Mouse (Mus musculus): ENCODE data around the gene Ltf.

Ltf gene

GRCm38 (mm10) chr9:111039966-111040365 lies 20.9 kb downstream of the Ltf start:
- no peak for DNase-seq (ENCODE audit: low spot score)

DNA sequence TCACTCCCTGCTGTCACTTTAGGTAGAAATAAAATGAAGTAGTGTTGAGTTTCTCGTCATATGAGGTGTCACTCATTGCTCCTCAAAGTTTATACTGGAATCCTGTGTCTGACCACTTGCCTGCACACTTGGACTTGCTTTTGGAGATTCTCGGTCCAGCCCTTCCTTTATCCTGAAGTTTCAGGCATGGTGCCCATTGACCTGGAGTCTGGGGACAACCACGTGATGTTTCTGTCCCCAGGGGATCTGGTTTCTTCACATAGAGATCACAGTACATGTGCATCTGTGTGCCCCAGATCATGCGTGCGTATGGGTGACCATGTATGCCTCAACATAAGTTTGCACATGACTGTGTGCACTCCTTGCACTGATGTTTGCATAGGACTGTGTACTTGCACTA lies 23.2 kb downstream of the Ltf start:
- DNase-seq (ENCODE audit: low spot score): no peak

- DNase-seq (ENCODE audit: low spot score): no peak
Observed at GRCm38 (mm10) chr9:111046222-111046621, 27.2 kb downstream of the Ltf start.

DNA sequence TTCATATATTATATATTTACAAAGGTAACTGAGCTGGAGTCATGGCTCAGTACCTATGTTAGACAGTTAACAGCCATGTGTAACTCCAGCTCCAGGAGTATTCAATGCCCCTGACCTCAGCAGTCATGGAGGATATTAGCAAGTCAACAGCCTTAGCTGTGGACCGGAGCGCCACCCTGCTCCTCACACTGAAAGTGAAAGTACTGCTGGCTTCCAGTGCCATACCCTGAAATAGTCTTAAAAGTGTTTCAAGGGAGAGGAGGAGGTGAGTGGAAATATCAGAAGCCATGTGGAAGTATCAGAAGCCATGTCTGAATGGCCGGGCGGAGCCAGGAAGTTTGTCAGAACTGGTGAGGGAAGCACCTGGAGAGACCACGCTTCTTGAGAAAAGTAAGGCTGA lies 28.2 kb downstream of the Ltf start:
- DNase-seq (ENCODE audit: low spot score): no peak

GRCm38 (mm10) chr9:111048452-111048851 lies 29.4 kb downstream of the Ltf start:
- DNase-seq (ENCODE audit: low spot score): no peak

DNA sequence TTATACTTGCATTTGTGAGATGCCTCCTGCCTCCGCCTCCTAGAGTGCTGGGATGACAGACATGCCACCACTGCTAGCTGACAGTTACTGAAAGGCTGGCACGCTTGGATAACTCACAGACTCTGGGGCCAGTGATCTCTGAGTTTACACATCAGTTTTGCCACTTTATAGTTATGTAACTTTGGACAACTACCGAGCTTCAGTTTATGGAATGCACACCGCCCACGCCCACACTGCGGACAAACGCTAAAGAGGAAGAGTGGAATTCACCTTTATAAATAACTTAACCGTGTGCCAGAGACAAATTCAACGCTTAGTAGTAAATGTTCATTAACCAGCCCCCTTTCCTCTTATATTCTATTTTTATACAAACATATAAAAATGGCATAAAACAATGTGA lies 35.9 kb downstream of the Ltf start:
- DNase-seq (ENCODE audit: low spot score): no peak

DNA sequence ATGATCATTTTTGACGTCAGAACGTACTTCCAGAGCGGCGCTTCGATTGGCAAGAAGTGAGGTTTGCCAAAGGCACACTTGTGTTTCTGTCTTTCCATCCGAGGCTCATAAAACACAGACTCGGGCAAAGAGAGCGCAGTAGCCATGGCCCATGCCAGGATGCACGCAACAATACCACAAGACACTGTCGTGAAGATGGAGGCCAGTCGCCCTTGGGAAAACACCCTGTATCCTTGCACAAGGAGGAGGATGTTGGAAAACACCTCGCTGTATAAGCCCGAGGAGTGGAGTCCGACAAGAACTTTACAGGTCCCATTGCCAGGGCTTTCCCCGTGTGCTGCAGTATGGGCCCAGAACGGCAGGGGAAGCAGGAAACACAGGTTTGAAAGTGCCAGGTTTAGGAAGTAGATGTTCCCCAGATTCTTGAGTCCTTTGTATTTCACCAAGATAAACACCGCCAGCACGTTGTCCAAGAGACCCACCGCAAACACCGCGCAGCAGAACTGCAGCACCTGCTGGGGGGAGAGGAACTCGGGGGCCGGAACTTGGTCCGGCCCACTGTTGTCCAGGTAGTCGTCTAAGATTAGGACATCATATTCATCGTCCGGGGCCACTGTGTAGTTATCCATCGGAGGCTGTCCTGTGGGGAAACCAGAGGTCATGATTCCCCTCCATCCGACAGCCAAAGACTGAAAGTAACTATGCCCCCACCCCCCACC lies 36.9 kb downstream of the Ltf start:
- no peak for DNase-seq (ENCODE audit: low spot score)

GRCm38 (mm10) chr9:111056519-111056797 lies 37.4 kb downstream of the Ltf start:
- DNase-seq (ENCODE audit: low spot score): no peak

- DNase-seq (ENCODE audit: low spot score): no peak
Observed at GRCm38 (mm10) chr9:111056798-111057543, 37.9 kb downstream of the Ltf start, which contains the start of gene Ccrl2. Gene Ccrl2 (minus strand): TSS chr9:111057519.

DNA sequence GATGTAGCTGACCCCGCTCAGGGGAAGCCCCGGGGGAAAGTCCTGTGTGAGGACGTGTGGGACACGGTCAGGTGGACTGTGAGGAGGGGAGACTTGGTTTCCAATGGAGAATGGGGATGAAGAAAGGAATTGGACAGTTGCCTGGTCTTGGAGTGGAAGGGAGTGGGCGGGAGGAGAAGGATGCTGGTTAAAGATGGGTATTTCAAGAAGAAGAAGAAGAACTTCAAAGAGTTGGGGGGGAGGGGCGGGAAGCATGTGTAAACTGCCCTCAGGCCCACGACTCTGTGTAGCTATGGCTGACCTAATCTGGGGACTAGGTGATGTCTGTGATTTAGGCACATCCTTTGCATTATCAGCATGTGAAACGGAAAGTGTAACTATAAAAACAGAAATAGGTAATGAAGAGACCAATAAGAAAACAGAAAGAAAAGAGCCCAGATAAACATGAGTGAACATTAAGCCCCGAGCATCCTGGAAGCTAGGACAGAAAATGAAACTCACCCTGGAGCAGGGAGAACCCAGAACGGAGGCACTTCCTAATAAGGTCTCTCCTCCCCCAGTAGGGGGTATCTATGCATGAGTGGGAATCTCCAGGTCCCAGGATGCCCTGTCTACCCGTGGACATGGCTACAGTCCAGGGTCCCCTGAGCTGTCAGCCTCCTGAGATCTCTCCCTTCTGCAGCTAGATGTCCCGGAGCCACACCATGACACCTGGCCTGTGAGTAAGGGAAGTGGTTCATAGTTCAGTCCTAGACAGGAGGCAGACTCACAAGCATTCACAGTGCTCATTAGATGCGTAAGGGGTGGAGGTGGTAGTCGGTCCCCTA lies 38.7 kb downstream of the Ltf start:
- no peak for DNase-seq (ENCODE audit: low spot score)

- no peak for DNase-seq (ENCODE audit: low spot score)
Observed at GRCm38 (mm10) chr9:111058943-111059556, 40.0 kb downstream of the Ltf start.

DNA sequence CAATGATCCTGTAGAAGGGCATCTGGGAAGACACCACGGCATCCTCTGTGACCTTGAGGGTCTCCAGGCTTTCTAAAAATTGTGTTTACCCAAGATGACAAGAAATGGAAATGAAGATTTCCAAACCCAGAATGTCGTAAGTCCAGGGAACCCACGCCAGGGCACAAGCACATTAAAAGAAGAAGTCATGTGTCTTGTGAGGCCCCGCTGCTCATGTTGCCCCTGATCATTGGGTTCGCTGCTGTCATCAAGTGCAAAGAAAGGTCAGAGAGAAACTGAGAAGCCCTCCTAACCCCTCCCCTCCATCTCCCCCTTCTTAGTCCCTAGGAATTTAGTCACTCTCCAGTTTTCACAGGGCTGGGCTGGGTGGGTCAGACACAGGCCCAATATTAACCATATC lies 43.8 kb downstream of the Ltf start:
- DNase-seq (ENCODE audit: low spot score): no peak

DNA sequence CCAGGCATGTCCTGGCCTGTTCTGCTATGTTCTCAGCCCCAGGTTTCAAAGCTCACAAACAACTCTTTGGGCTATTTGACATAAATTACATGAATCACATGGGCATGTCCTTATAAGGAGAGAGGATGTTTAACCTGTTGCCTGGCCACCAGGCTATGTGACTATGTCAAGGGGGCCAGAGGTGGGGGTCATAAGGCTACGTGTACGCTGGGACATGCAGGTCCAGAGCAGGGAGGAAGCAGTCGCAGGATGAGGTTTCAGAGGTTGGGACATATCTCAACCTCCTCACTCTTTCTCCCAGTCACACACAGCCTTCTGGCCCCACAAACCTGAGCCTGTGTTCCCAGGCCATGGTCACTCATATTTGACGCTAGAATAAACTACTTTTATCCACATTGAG lies 48.0 kb downstream of the Ltf start:
- DNase-seq (ENCODE audit: low spot score): no peak

DNA sequence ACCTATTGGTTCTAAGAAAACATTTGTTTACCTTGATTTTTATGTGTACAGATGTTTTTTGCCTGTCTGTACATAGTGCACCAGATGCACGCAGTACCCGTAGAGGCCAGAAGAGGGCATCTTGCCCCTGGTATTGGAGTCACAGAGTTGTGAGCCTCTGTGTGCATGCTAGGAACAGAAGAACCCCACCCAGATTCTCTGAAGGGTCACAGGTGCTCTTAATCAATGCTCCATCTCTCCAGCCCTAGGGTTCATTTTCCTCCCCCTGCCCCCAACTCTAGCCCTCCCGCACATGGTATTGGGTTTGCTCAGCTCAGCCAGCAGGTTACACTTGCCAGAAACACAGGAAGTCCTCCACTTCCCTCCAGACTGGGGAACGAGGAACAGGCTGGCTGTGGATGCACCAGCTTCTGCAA lies 51.5 kb downstream of the Ltf start:
- DNase-seq (ENCODE audit: low spot score): peak; percentile 15

DNA sequence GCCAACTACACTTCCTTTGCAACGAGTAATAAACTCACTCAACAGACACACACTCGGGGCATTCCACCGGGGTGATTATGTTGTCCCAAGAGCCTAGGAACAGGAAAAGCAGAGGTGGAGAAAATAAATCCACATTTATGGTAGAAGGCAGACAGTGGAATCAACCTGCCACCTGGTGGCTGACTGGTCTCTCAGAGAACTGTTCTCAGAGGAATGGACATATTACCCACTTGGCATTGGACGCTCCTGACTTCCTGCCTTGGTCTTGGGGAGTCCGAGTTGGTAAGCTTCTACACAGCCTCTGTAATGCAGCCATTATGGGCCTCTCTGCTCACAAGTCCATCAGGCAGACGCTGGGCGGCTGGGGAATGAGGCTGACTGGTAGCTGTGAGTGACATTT lies 53.1 kb downstream of the Ltf start:
- DNase-seq (ENCODE audit: low spot score): no peak

DNA sequence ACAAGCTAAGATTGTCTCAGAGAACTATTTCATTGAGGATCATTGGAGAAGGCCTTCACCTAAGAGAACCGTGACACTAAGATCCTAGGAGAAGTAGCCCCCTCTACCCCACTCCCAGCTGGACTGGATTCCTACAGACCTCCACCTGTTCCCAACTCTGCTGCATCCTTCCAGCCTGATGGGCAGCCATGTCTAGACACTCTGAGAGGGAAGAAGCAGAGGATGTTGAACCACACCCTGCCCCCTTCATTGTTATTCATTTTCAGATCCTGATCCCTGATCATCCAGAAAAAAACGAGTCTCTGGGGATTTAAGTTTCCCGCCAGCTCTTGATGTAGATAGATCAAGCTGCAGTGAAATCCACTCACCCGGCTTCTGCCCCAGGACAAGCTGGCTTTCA lies 53.9 kb downstream of the Ltf start:
- no peak for DNase-seq (ENCODE audit: low spot score)

GRCm38 (mm10) chr9:111077745-111078144 lies 58.7 kb downstream of the Ltf start:
- DNase-seq (ENCODE audit: low spot score): no peak

DNA sequence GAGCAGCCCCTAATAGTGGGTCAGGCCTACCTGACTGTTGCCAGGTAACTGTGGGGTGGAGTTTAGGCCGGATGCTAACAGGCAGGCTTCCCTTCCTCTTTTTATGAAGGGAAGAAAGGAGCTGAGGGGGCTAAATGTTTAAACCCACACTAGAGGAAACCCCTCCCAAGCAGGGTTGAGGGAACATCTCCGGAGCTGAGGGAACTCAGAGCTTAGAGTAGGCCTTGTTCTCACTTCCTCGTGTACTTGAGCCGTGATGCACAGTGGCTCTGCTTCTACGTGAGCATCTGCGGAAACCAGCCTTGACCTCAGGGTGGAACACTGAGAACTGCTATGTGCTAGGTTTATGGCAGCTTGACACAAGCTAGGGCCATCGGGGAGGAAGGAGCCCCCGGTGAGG lies 61.7 kb downstream of the Ltf start:
- DNase-seq (ENCODE audit: low spot score): no peak

DNA sequence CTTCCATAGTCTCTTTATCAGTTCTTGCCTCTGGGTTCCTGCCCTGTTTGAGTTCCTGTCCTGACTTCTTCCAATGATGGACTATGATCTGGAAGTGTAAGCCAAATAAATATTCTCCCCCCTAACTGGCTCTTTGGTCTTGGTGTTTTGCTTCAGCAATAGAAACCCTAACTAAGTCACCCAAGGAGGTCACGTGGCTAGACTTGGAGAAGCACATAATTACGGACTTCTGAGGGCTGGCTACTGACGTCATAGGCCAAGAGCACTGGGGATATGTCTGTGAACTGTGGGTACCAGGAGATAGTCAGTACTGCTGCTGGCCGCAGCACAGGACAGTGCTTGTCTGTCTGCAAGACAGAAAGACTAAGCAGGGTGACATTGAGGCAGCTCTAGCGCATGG lies 62.7 kb downstream of the Ltf start:
- no peak for DNase-seq (ENCODE audit: low spot score)

- DNase-seq (ENCODE audit: low spot score): no peak
Observed at GRCm38 (mm10) chr9:111085329-111085728, 66.3 kb downstream of the Ltf start.

DNA sequence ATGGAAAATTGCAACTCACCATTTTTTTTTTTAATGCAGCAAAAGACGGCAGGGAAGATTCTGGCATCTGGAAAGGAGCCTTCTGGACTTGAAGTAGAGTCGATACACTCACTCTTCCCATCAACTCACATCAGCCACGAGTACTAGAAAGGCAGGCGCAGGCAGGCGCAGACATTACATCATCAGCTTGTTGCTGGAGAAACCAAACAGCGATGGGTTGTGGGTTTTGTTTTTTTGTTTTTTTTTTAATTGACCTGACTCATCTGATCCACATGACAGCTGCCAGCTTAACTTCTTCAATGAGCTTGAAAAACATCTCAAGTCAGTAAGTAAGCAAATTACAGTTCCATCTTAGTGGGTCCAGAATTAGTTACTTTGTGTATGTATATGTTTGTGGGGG lies 67.1 kb downstream of the Ltf start:
- no peak for DNase-seq (ENCODE audit: low spot score)

GRCm38 (mm10) chr9:111086995-111087606 lies 68.0 kb downstream of the Ltf start:
- no peak for DNase-seq (ENCODE audit: low spot score)

Measured in ovary, postnatal 10 days (tissue).